Mouse (Mus musculus) erythroblast, embryonic 14.5 days (primary cell): ENCODE data around the gene 4930518I15Rik.

Experiments used
- GATA1 ChIP-seq: IDR thresholded peaks from 2 replicates; pipeline ENCODE4 v1.6.1; 2012; ENCODE audit warnings: low read length, inconsistent platforms, mixed read lengths
- TAL1 ChIP-seq: IDR thresholded peaks from 3 replicates; pipeline ENCODE4 v1.6.1; 2012; ENCODE audit warnings: low read length, inconsistent platforms, mixed read lengths

DNA sequence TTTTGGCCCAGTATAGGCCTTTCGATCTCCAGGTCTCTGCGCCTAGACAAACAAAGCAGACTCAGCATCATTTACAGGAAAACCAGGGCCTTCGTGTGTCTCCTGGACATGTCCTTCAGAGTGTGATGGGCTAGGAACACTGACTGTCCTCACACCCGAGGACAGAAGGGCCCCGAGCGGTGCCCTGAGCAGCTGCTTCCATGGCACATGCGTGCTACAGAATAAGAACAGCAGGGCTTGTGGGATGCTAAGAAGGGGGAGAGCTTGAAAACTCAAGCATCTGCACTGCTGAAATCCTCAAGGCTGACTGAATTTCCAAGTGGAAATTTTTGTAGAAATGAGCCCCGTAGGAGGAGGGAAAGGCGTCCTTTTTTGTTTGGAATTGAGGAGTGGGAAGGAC lies 39.3 kb upstream of the 4930518I15Rik start:
- no peak for TF ChIP-seq GATA1
- no peak for TF ChIP-seq TAL1
